Mouse (Mus musculus) hindbrain, embryonic 11.5 days (tissue): ENCODE measurements around the gene Diras1. TPM values are rescaled to one million over a fixed set of nuclear protein-coding genes. Genes with fewer than 3 reads are reported as not detected.

Experiments
- ATAC-seq: fragments of 200-750 bp; cut with Nextera tagmentation; 2 replicates; pipeline ENCODE4 v1.8.0; 2017; ENCODE audit warnings: mild to moderate bottlenecking, moderate TSS enrichment, moderate library complexity; ENCODE audit not compliant: low FRiP score
- DNase-seq: peaks from one replicate; pipeline ENCODE4 v3.0.0-alpha.2; 2015; ENCODE audit warnings: low spot score
- H3K27ac ChIP-seq: fragments of 300-500 bp; sonication (generic); 2 replicates; pipeline ENCODE4 v1.5.1; 2014; ENCODE audit warnings: mild to moderate bottlenecking, low read depth, low read length
- H3K27me3 ChIP-seq: fragments of 300-500 bp; sonication (generic); 2 replicates; pipeline ENCODE4 v1.6.1; 2014; ENCODE audit warnings: mild to moderate bottlenecking, low read length, moderate library complexity, mixed read lengths; ENCODE audit not compliant: control insufficient read depth, insufficient read depth
- H3K36me3 ChIP-seq: fragments of 300-500 bp; sonication (generic); 2 replicates; pipeline ENCODE4 v1.6.1; 2014; ENCODE audit warnings: mild to moderate bottlenecking, low read length, moderate library complexity, mixed read lengths; ENCODE audit not compliant: control insufficient read depth, insufficient read depth
- H3K4me1 ChIP-seq: fragments of 300-500 bp; sonication (generic); replicated peaks from 2 replicates; pipeline ENCODE4 v1.6.1; 2014; ENCODE audit warnings: low read length, mixed read lengths; ENCODE audit not compliant: control insufficient read depth, insufficient read depth
- H3K4me2 ChIP-seq: fragments of 300-500 bp; sonication (generic); replicated peaks from 2 replicates; pipeline ENCODE4 v1.6.1; 2014; ENCODE audit warnings: mild to moderate bottlenecking, low read depth, low read length
- H3K4me3 ChIP-seq: fragments of 300-500 bp; sonication (generic); 2 replicates; pipeline ENCODE4 v1.5.1; 2014; ENCODE audit warnings: low read depth, low read length
- H3K9ac ChIP-seq: fragments of 300-500 bp; sonication (generic); 2 replicates; pipeline ENCODE4 v1.6.1; 2014; ENCODE audit warnings: low read depth, low read length
- H3K9me3 ChIP-seq: fragments of 300-500 bp; sonication (generic); 2 replicates; pipeline ENCODE4 v1.6.1; 2016; ENCODE audit warnings: low read length; ENCODE audit not compliant: control insufficient read depth
- WGBS: fragments of 180-500 bp; shearing (Covaris S2); extraction: QIAGEN DNeasy Blood & Tissue Kit; methylation state at CpG from one replicate; pipeline ENCODE4 v1.1.7; 2014; 5-methylcytosine and 5-hydroxymethylcytosine counted together
- polyA plus RNA-seq: library from polyadenylated mRNA; unstranded; fragments of >200 nt; fragmentation: Nextera tagmentation; extraction: Ambion mirVana; gene quantifications from 2 replicates; pipeline ENCODE4 v1.2.1, GENCODE M21; 2014

Gene Diras1
- polyA plus RNA-seq, 1 experiment from 2014 or later: 3.4 TPM

- no peak overlapping the region for H3K27ac ChIP-seq
Measured at GRCm38 (mm10) chr10:80998778-80999177, 26.7 kb downstream of the Diras1 start.

GRCm38 (mm10) chr10:80998021-80998420 is 27.4 kb downstream of the Diras1 start:
- 33% methylated on average over 14 of the region's 14 CpGs for WGBS
- H3K9ac ChIP-seq: peak overlapping the region; percentile 23; the same call in 1 of the 2 replicates

More at GRCm38 (mm10) chr10:80998778-80999177, 26.7 kb downstream of the Diras1 start:
- no peaks in the 10 kb centered on the region for H3K9me3 ChIP-seq
- ATAC-seq: no peak
- WGBS: 22% methylated on average over 12 of the region's 12 CpGs
- H3K36me3 ChIP-seq: no peaks in the 10 kb centered on the region
- no peak overlapping the region for H3K4me3 ChIP-seq
- H3K9ac ChIP-seq: no peak overlapping the region
- DNase-seq: peak; percentile 70
- no peak overlapping the region for H3K4me2 ChIP-seq
- no peaks in the 10 kb centered on the region; the same call in none of the 2 replicates for H3K4me1 ChIP-seq
- H3K27me3 ChIP-seq: peaks cover 3% of the 10 kb centered on the region; the same call in 1 of the 2 replicates

GRCm38 (mm10) chr10:80997332-80997731 is 28.1 kb downstream of the Diras1 start:
- peaks cover 3% of the 10 kb centered on the region; the same call in 1 of the 2 replicates for H3K27me3 ChIP-seq
- ATAC-seq: no peak
- no peaks in the 10 kb centered on the region for H3K9me3 ChIP-seq
- no peak for DNase-seq
- 84% methylated on average over 8 of the region's 8 CpGs for WGBS
- H3K27ac ChIP-seq: no peak overlapping the region
- H3K4me1 ChIP-seq: no peaks in the 10 kb centered on the region; the same call in none of the 2 replicates
- no peak overlapping the region for H3K4me2 ChIP-seq
- H3K9ac ChIP-seq: 0 out of 2 replicates have a peak overlapping the region, but pooled peaks have one; percentile 23
- no peaks in the 10 kb centered on the region for H3K36me3 ChIP-seq
- no peak overlapping the region for H3K4me3 ChIP-seq

More at GRCm38 (mm10) chr10:80998021-80998420, 27.4 kb downstream of the Diras1 start:
- Histone ChIP-seq H3K36me3 (no peaks in the 10 kb centered on the region), H3K27me3 (peaks cover 3% of the 10 kb centered on the region; the same call in 1 of the 2 replicates), H3K4me3 (no peak overlapping the region), H3K27ac (no peak overlapping the region), H3K9me3 (no peaks in the 10 kb centered on the region), H3K4me2 (no peak overlapping the region), H3K4me1 (no peaks in the 10 kb centered on the region; the same call in none of the 2 replicates)
- no peak for ATAC-seq
- peak; percentile 20 for DNase-seq

GRCm38 (mm10) chr10:80996501-80996900 is 29.0 kb downstream of the Diras1 start:
- H3K9me3 ChIP-seq: no peaks in the 10 kb centered on the region
- H3K4me2 ChIP-seq: no peak overlapping the region
- H3K27ac ChIP-seq: no peak overlapping the region
- H3K36me3 ChIP-seq: no peaks in the 10 kb centered on the region
- 93% methylated on average over 8 of the region's 8 CpGs for WGBS
- H3K4me3 ChIP-seq: no peak overlapping the region
- H3K27me3 ChIP-seq: peaks cover 3% of the 10 kb centered on the region; the same call in 1 of the 2 replicates
- ATAC-seq (no peak), DNase-seq (no peak)
- H3K4me1 ChIP-seq: no peaks in the 10 kb centered on the region; the same call in none of the 2 replicates
- H3K9ac ChIP-seq: no peak overlapping the region

- Histone ChIP-seq H3K4me1 (no peaks in the 10 kb centered on the region; the same call in none of the 2 replicates), H3K9ac (no peak overlapping the region), H3K36me3 (no peaks in the 10 kb centered on the region), H3K27ac (no peak overlapping the region), H3K27me3 (peaks cover 3% of the 10 kb centered on the region; the same call in 1 of the 2 replicates), H3K9me3 (no peaks in the 10 kb centered on the region), H3K4me2 (no peak overlapping the region; the same call in 1 of the 2 replicates), H3K4me3 (no peak overlapping the region)
- DNase-seq: peak; percentile 87
- ATAC-seq: peak; percentile 47; the same call in 1 of the 2 replicates
- WGBS: 10% methylated on average over 21 of the region's 21 CpGs
Measured at GRCm38 (mm10) chr10:80995091-80995632, 30.3 kb downstream of the Diras1 start.

GRCm38 (mm10) chr10:80994621-80995020 is 30.8 kb downstream of the Diras1 start:
- Histone ChIP-seq H3K27me3 (peaks cover 3% of the 10 kb centered on the region; the same call in 1 of the 2 replicates), H3K9me3 (no peaks in the 10 kb centered on the region), H3K4me3 (no peak overlapping the region), H3K9ac (no peak overlapping the region), H3K36me3 (no peaks in the 10 kb centered on the region), H3K4me1 (no peaks in the 10 kb centered on the region; the same call in none of the 2 replicates), H3K27ac (no peak overlapping the region), H3K4me2 (no peak overlapping the region; the same call in 1 of the 2 replicates)
- ATAC-seq (no peak), DNase-seq (no peak)
- WGBS: 59% methylated on average over 4 of the region's 4 CpGs

GRCm38 (mm10) chr10:80993276-80993675 is 32.2 kb downstream of the Diras1 start:
- WGBS: 69% methylated on average over 5 of the region's 5 CpGs
- H3K9ac ChIP-seq: no peak overlapping the region
- peaks cover 1% of the 10 kb centered on the region; the same call in 1 of the 2 replicates for H3K27me3 ChIP-seq
- no peaks in the 10 kb centered on the region; the same call in 1 of the 2 replicates for H3K4me1 ChIP-seq
- ATAC-seq: no peak
- no peak for DNase-seq
- no peaks in the 10 kb centered on the region for H3K9me3 ChIP-seq
- no peak overlapping the region for H3K4me2 ChIP-seq
- no peak overlapping the region for H3K4me3 ChIP-seq
- no peaks in the 10 kb centered on the region for H3K36me3 ChIP-seq
- no peak overlapping the region for H3K27ac ChIP-seq

GRCm38 (mm10) chr10:80991945-80992344 is 33.5 kb downstream of the Diras1 start:
- ATAC-seq: no peak
- no peak for DNase-seq
- Histone ChIP-seq H3K9ac (no peak overlapping the region), H3K9me3 (no peaks in the 10 kb centered on the region), H3K27ac (no peak overlapping the region), H3K4me3 (no peak overlapping the region), H3K27me3 (peaks cover 6% of the 10 kb centered on the region; the same call in 1 of the 2 replicates), H3K4me2 (no peak overlapping the region), H3K36me3 (no peaks in the 10 kb centered on the region), H3K4me1 (no peaks in the 10 kb centered on the region)
- WGBS: 69% methylated on average over 1 of the region's 1 CpGs

- Histone ChIP-seq H3K4me2 (no peak overlapping the region), H3K4me3 (no peak overlapping the region), H3K36me3 (no peaks in the 10 kb centered on the region), H3K9ac (no peak overlapping the region), H3K4me1 (no peaks in the 10 kb centered on the region), H3K9me3 (no peaks in the 10 kb centered on the region), H3K27ac (no peak overlapping the region), H3K27me3 (peaks cover 14% of the 10 kb centered on the region)
- WGBS: 13% methylated on average over 3 of the region's 3 CpGs
- peak; percentile 28 for DNase-seq
- no peak for ATAC-seq
Measured at GRCm38 (mm10) chr10:80991007-80991406, 34.5 kb downstream of the Diras1 start.
